Mouse (Mus musculus) cerebellum, adult 9-11 months (tissue): Measurements from ENCODE around the gene Car14.

ENCODE experiments used
- DNase-seq: peaks from one replicate; pipeline ENCODE4 v3.0.0; 2022

Car14 gene

GRCm38 (mm10) chr3:95851317-95851716 lies 53.2 kb downstream of the Car14 start:
- no peak for DNase-seq

- DNase-seq: no peak
Measured at GRCm38 (mm10) chr3:95850611-95851010, 53.9 kb downstream of the Car14 start.
